Mouse (Mus musculus) lung, postnatal 0 days (tissue): ENCODE measurements at regions not wholly inside any gene's neighbourhood (a gene's known extent, or its start where the extent isn't known, plus 50 kb on each side); places are given as distances from the start of the nearest gene placed in this dataset.

ENCODE experiments used
- ATAC-seq: fragments of 200-750 bp; cut with Nextera tagmentation; 2 replicates; pipeline ENCODE4 v1.8.0; 2017; ENCODE audit warnings: moderate library complexity
- DNase-seq: peaks from one replicate; pipeline ENCODE4 v3.0.0-alpha.2; 2016; ENCODE audit warnings: low spot score
- H3K27ac ChIP-seq: fragments of 300-500 bp; sonication (generic); 2 replicates; pipeline ENCODE4 v1.5.1; 2014; ENCODE audit warnings: antibody characterized with exemption, mild to moderate bottlenecking, low read length, mixed read lengths
- H3K27me3 ChIP-seq: fragments of 300-500 bp; sonication (generic); replicated peaks from 2 replicates; pipeline ENCODE4 v1.6.1; 2014; ENCODE audit warnings: low read length, mixed read lengths; ENCODE audit not compliant: insufficient read depth
- H3K36me3 ChIP-seq: fragments of 300-500 bp; sonication (generic); 2 replicates; pipeline ENCODE4 v1.6.1; 2014; ENCODE audit warnings: low read length, mixed read lengths; ENCODE audit not compliant: insufficient read depth
- H3K4me1 ChIP-seq: fragments of 300-500 bp; sonication (generic); 2 replicates; pipeline ENCODE4 v1.6.1; 2014; ENCODE audit warnings: antibody characterized with exemption, low read depth, low read length, mixed read lengths; ENCODE audit not compliant: insufficient read depth
- H3K4me2 ChIP-seq: fragments of 300-500 bp; sonication (generic); replicated peaks from 2 replicates; pipeline ENCODE4 v1.6.1; 2014; ENCODE audit warnings: low read depth, mild to moderate bottlenecking, low read length, moderate library complexity, mixed read lengths
- H3K4me3 ChIP-seq: fragments of 300-500 bp; sonication (generic); 2 replicates; pipeline ENCODE4 v1.5.1; 2014; ENCODE audit warnings: low read depth, low read length
- H3K9ac ChIP-seq: fragments of 300-500 bp; sonication (generic); replicated peaks from 2 replicates; pipeline ENCODE4 v1.6.1; 2014; ENCODE audit warnings: low read depth, mild to moderate bottlenecking
- H3K9me3 ChIP-seq: fragments of 300-500 bp; sonication (generic); 2 replicates; pipeline ENCODE4 v1.6.1; 2016; ENCODE audit warnings: low read length, mixed read lengths
- CTCF ChIP-seq: IDR thresholded peaks from 2 replicates; pipeline ENCODE4 v1.5.1; 2016; ENCODE audit warnings: antibody characterized with exemption, mild to moderate bottlenecking
- EP300 ChIP-seq: IDR thresholded peaks from 2 replicates; pipeline ENCODE4 v1.6.1; 2016; ENCODE audit warnings: antibody characterized with exemption, mild to moderate bottlenecking, control low read depth
- WGBS: fragments of 180-500 bp; shearing (Covaris S2); extraction: QIAGEN DNeasy Blood & Tissue Kit; methylation state at CpG from one replicate; pipeline ENCODE4 v1.1.7; 2014; 5-methylcytosine and 5-hydroxymethylcytosine counted together

GRCm38 (mm10) chr5:24237201-24237600, 72.4 kb downstream of the Nupl2 start:
- ATAC-seq: no peak
- Histone ChIP-seq H3K4me2 (no peak overlapping the region), H3K27me3 (no peaks in the 10 kb centered on the region), H3K9me3 (no peaks in the 10 kb centered on the region), H3K9ac (no peak overlapping the region), H3K4me3 (no peak overlapping the region), H3K4me1 (no peaks in the 10 kb centered on the region), H3K27ac (no peak overlapping the region), H3K36me3 (no peaks in the 10 kb centered on the region)
- TF ChIP-seq CTCF: no peak
- no peak for TF ChIP-seq EP300
- no peak for DNase-seq
- 84% methylated on average over 3 of the region's 3 CpGs for WGBS

- H3K27me3 ChIP-seq: no peaks in the 10 kb centered on the region
- WGBS: 64% methylated on average over 2 of the region's 2 CpGs
- H3K27ac ChIP-seq: no peak overlapping the region
- H3K9ac ChIP-seq: no peak overlapping the region
- no peaks in the 10 kb centered on the region for H3K36me3 ChIP-seq
- TF ChIP-seq EP300 (no peak), CTCF (no peak)
- H3K4me1 ChIP-seq: no peaks in the 10 kb centered on the region
- H3K4me2 ChIP-seq: no peak overlapping the region
- no peaks in the 10 kb centered on the region for H3K9me3 ChIP-seq
- ATAC-seq (no peak), DNase-seq (no peak)
- no peak overlapping the region for H3K4me3 ChIP-seq
Observed at GRCm38 (mm10) chr5:24239006-24239405, 74.2 kb downstream of the Nupl2 start.

GRCm38 (mm10) chr5:24244211-24244610, 79.4 kb downstream of the Nupl2 start:
- H3K27me3 ChIP-seq: no peaks in the 10 kb centered on the region
- no peak overlapping the region for H3K27ac ChIP-seq
- no peak for ATAC-seq
- H3K4me3 ChIP-seq: no peak overlapping the region
- DNase-seq: no peak
- H3K4me1 ChIP-seq: no peaks in the 10 kb centered on the region
- H3K4me2 ChIP-seq: no peak overlapping the region
- WGBS: 73% methylated on average over 6 of the region's 6 CpGs
- no peak overlapping the region for H3K9ac ChIP-seq
- TF ChIP-seq CTCF (no peak), EP300 (no peak)
- H3K9me3 ChIP-seq: no peaks in the 10 kb centered on the region
- H3K36me3 ChIP-seq: no peaks in the 10 kb centered on the region

DNA sequence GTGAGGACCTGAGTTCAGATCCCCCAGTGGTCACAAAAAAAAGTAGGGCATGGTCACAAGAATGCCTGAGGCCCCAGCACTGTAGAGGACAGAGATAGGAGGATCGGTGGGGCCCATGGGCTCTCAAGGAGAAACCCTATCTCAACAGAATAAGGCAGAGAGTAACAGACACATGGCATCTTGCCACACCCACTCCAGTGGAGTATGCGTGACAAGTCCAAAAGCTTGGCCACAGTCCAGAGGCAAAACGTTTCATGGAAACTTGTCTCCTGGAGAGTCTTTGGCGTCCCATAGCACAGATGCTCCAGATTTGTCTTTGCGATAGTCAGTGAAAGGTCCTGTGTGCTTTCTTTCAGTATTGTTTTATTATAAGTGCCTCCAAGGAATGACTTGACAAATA, 90.7 kb downstream of the Nupl2 start:
- Histone ChIP-seq H3K27me3 (no peaks in the 10 kb centered on the region), H3K4me2 (no peak overlapping the region), H3K9me3 (no peaks in the 10 kb centered on the region), H3K27ac (no peak overlapping the region), H3K36me3 (no peaks in the 10 kb centered on the region), H3K9ac (no peak overlapping the region), H3K4me3 (no peak overlapping the region), H3K4me1 (no peaks in the 10 kb centered on the region)
- TF ChIP-seq CTCF (no peak), EP300 (no peak)
- DNase-seq (no peak), ATAC-seq (no peak)
- WGBS: 56% methylated on average over 5 of the region's 5 CpGs

- H3K4me2 ChIP-seq: no peak overlapping the region
- no peak overlapping the region for H3K9ac ChIP-seq
- no peaks in the 10 kb centered on the region for H3K4me1 ChIP-seq
- no peaks in the 10 kb centered on the region for H3K27me3 ChIP-seq
- 8% methylated on average over 7 of the region's 7 CpGs for WGBS
- no peaks in the 10 kb centered on the region for H3K9me3 ChIP-seq
- H3K27ac ChIP-seq: no peak overlapping the region
- TF ChIP-seq EP300 (no peak), CTCF (peak; percentile 90)
- DNase-seq: peak; percentile 77
- ATAC-seq: peak; percentile 40
- no peak overlapping the region for H3K4me3 ChIP-seq
- no peaks in the 10 kb centered on the region for H3K36me3 ChIP-seq
Observed at GRCm38 (mm10) chr5:24261098-24261497, 90.3 kb downstream of the Kcnh2 start.

DNA sequence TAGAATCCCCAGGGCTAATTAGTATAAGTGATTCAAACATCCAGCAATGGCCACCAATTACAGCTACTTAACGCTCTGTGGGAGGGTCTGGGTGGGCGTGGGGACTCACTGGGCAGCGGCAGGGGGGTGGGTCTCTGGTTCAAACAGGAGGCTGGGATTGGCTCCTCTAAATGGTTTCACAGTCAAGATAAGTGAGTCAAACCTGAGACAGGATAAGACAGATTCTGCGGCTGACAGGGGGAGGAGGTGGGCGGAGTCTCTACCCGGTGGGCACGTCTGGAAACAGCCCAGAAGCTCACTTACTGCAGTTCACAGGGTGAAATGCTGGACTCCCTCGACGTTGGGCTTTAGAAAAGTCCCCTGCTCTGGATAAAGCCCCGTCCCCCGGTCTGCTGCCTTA, 89.3 kb downstream of the Kcnh2 start:
- no peaks in the 10 kb centered on the region for H3K4me1 ChIP-seq
- no peaks in the 10 kb centered on the region for H3K36me3 ChIP-seq
- H3K27ac ChIP-seq: no peak overlapping the region
- H3K9ac ChIP-seq: no peak overlapping the region
- peak; percentile 16 for DNase-seq
- no peak overlapping the region for H3K4me3 ChIP-seq
- no peaks in the 10 kb centered on the region for H3K27me3 ChIP-seq
- TF ChIP-seq CTCF: no peak
- TF ChIP-seq EP300: no peak
- H3K4me2 ChIP-seq: no peak overlapping the region
- 13% methylated on average over 11 of the region's 11 CpGs for WGBS
- no peaks in the 10 kb centered on the region for H3K9me3 ChIP-seq
- no peak for ATAC-seq

DNA sequence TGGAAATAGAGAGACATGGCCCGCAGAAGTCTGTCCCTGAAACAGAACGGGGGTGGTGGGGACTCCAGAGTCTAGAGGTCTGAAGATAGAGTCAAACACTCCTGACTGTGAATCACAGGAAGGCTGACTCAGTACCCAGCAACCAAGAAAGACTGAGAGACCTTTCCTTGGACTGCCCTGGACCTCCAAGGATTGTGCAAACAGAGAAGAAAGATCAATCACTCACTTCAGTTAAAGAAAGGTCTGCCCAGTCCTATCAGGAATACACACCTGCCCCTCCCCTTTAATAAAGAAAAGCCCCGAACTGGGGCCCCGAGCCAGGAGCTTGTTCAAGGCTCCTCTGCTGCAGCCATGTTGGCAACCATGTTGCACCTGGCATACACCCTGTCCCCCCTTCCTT, 87.3 kb downstream of the Kcnh2 start:
- ATAC-seq (no peak), DNase-seq (no peak)
- 38% methylated on average over 4 of the region's 4 CpGs for WGBS
- Histone ChIP-seq H3K4me1 (no peaks in the 10 kb centered on the region), H3K9me3 (no peaks in the 10 kb centered on the region), H3K4me2 (no peak overlapping the region), H3K9ac (no peak overlapping the region), H3K27me3 (no peaks in the 10 kb centered on the region), H3K36me3 (no peaks in the 10 kb centered on the region), H3K4me3 (no peak overlapping the region), H3K27ac (no peak overlapping the region)
- TF ChIP-seq EP300: no peak
- no peak for TF ChIP-seq CTCF
